Mouse (Mus musculus) MEL (cell line): ENCODE measurements at regions not wholly inside any gene's neighbourhood (a gene's known extent, or its start where the extent isn't known, plus 50 kb on each side); places are given as distances from the start of the nearest gene placed in this dataset.
"Not testable (repeated sequence)": the region's sequence is repeated elsewhere in the genome, so short reads cannot be mapped to it uniquely, and the experiment has no call there.

ENCODE experiments used
- DNase-seq: peaks from one replicate; pipeline ENCODE4 v3.0.0; 2011; ENCODE audit warnings: low read depth, low spot score
- H3K27ac ChIP-seq: 2 replicates; pipeline ENCODE4 v1.5.1; 2012; ENCODE audit warnings: low read depth, mild to moderate bottlenecking, control low read depth, low read length, moderate library complexity; ENCODE audit not compliant: control insufficient read depth
- H3K27me3 ChIP-seq, 2 experiments: fragments of 150-350 bp in 1 of 2; sonication (generic) in 1 of 2; 2 replicates each; pipeline ENCODE4 v1.6.1; 2012; ENCODE audit warnings: low read length in 2 of 2, mild to moderate bottlenecking in 2 of 2, improper control_type of control experiment in 1 of 2, moderate library complexity in 1 of 2; ENCODE audit not compliant: insufficient read depth in 2 of 2, control insufficient read depth in 1 of 2
- H3K36me3 ChIP-seq, 2 experiments: 2 replicates each; pipeline ENCODE4 v1.6.1; 2012 to 2014; ENCODE audit warnings: low read length in 2 of 2, improper control_type of control experiment in 1 of 2, inconsistent platforms in 1 of 2, mild to moderate bottlenecking in 1 of 2; ENCODE audit not compliant: insufficient read depth in 2 of 2, control insufficient read depth in 1 of 2
- H3K4me1 ChIP-seq, 2 experiments: fragments of 150-350 bp in 1 of 2; sonication (generic) in 1 of 2; 2 replicates each; pipeline ENCODE4 v1.6.1; 2012; ENCODE audit warnings: low read length in 2 of 2, improper control_type of control experiment in 1 of 2, mild to moderate bottlenecking in 1 of 2; ENCODE audit not compliant: insufficient read depth in 2 of 2, control insufficient read depth in 1 of 2
- H3K4me3 ChIP-seq, 2 experiments: fragments of 150-350 bp in 1 of 2; sonication (generic) in 1 of 2; 2 replicates each; pipeline ENCODE4 v1.5.1; 2012; ENCODE audit warnings: low read depth in 2 of 2, low read length in 2 of 2, mild to moderate bottlenecking in 2 of 2, moderate library complexity in 2 of 2, control low read depth in 1 of 2, improper control_type of control experiment in 1 of 2; ENCODE audit not compliant: control insufficient read depth in 1 of 2, insufficient read depth in 1 of 2
- H3K79me2 ChIP-seq: 2 replicates; pipeline ENCODE4 v1.6.1; 2012; ENCODE audit warnings: mild to moderate bottlenecking, low read length, moderate library complexity; ENCODE audit not compliant: control insufficient read depth, poor library complexity, insufficient read depth
- H3K9ac ChIP-seq: 2 replicates; pipeline ENCODE4 v1.6.1; 2012; ENCODE audit warnings: low read depth, mild to moderate bottlenecking, control low read depth, low read length, moderate library complexity; ENCODE audit not compliant: control insufficient read depth, poor library complexity, severe bottlenecking
- H3K9me3 ChIP-seq: fragments of 150-350 bp; sonication (generic); replicated peaks from 2 replicates; pipeline ENCODE4 v1.6.1; 2012; ENCODE audit warnings: mild to moderate bottlenecking, low read length, improper control_type of control experiment, moderate library complexity; ENCODE audit not compliant: insufficient read depth
- CHD2 ChIP-seq: IDR thresholded peaks from 2 replicates; pipeline ENCODE4 v1.6.1; 2011; ENCODE audit warnings: low read length, improper control_type of control experiment
- CTCF ChIP-seq, 3 experiments: IDR thresholded peaks in 2 of 3; conservative IDR thresholded peaks in 1 of 3; 2 replicates each; pipeline ENCODE4 v1.5.1; 2011 to 2012; ENCODE audit warnings: low read length in 3 of 3, low read depth in 2 of 3, mild to moderate bottlenecking in 2 of 3, improper control_type of control experiment in 1 of 3, inconsistent platforms in 1 of 3, mixed read lengths in 1 of 3, moderate library complexity in 1 of 3; ENCODE audit not compliant: control insufficient read depth in 1 of 3, insufficient read depth in 1 of 3, poor library complexity in 1 of 3, severe bottlenecking in 1 of 3
- EP300 ChIP-seq, 2 experiments: IDR thresholded peaks; 2 replicates each; pipeline ENCODE4 v1.6.1; 2011; ENCODE audit warnings: improper control_type of control experiment in 2 of 2, low read length in 2 of 2, low read depth in 1 of 2, mild to moderate bottlenecking in 1 of 2
- ETS1 ChIP-seq: IDR thresholded peaks from 2 replicates; pipeline ENCODE4 v1.6.1; 2012; ENCODE audit warnings: low read depth, mild to moderate bottlenecking, inconsistent platforms, low read length, improper control_type of control experiment, moderate library complexity
- HCFC1 ChIP-seq: IDR thresholded peaks from 2 replicates; pipeline ENCODE4 v1.6.1; 2012; ENCODE audit warnings: low read depth, mild to moderate bottlenecking, inconsistent platforms, low read length, improper control_type of control experiment, moderate library complexity
- KAT2A ChIP-seq: conservative IDR thresholded peaks from 2 replicates; pipeline ENCODE4 v1.6.1; 2012; ENCODE audit warnings: low read depth, low read length, improper control_type of control experiment, inconsistent platforms
- MAX ChIP-seq: IDR thresholded peaks from 2 replicates; pipeline ENCODE4 v1.6.1; 2011; ENCODE audit warnings: low read length, improper control_type of control experiment
- MYB ChIP-seq: IDR thresholded peaks from 2 replicates; pipeline ENCODE4 v1.6.1; 2011; ENCODE audit warnings: mild to moderate bottlenecking, low read depth, low read length, improper control_type of control experiment
- MYC ChIP-seq: IDR thresholded peaks from 2 replicates; pipeline ENCODE4 v1.6.1; 2011; ENCODE audit warnings: low read depth, mild to moderate bottlenecking, low read length, improper control_type of control experiment, moderate library complexity
- NRF1 ChIP-seq: IDR thresholded peaks from 2 replicates; pipeline ENCODE4 v1.6.1; 2014; ENCODE audit warnings: low read depth, mild to moderate bottlenecking, inconsistent platforms, low read length, improper control_type of control experiment, moderate library complexity; ENCODE audit not compliant: poor library complexity, insufficient read depth, severe bottlenecking
- POLR2AphosphoS5 ChIP-seq: IDR thresholded peaks from 2 replicates; pipeline ENCODE4 v1.6.1; 2012; ENCODE audit warnings: low read depth, borderline replicate concordance, mild to moderate bottlenecking, inconsistent platforms, low read length, moderate library complexity, mixed read lengths
- SMC3 ChIP-seq: IDR thresholded peaks from 2 replicates; pipeline ENCODE4 v1.6.1; 2011; ENCODE audit warnings: low read depth, low read length, improper control_type of control experiment
- TAL1 ChIP-seq: IDR thresholded peaks from 2 replicates; pipeline ENCODE4 v1.6.1; 2012; ENCODE audit warnings: mild to moderate bottlenecking, inconsistent platforms, low read length, moderate library complexity, mixed read lengths
- TBP ChIP-seq: IDR thresholded peaks from 2 replicates; pipeline ENCODE4 v1.8.0; 2011; ENCODE audit warnings: low read depth, low read length, improper control_type of control experiment
- UBTF ChIP-seq: IDR thresholded peaks from 2 replicates; pipeline ENCODE4 v1.6.1; 2012; ENCODE audit warnings: low read depth, mild to moderate bottlenecking, inconsistent platforms, low read length, improper control_type of control experiment, moderate library complexity, borderline replicate concordance; ENCODE audit not compliant: insufficient read depth
- ZC3H11A ChIP-seq: IDR thresholded peaks from 2 replicates; pipeline ENCODE4 v1.6.1; 2012; ENCODE audit warnings: low read depth, mild to moderate bottlenecking, inconsistent platforms, low read length, improper control_type of control experiment
- ZNF384 ChIP-seq: IDR thresholded peaks from 2 replicates; pipeline ENCODE4 v1.6.1; 2012; ENCODE audit warnings: low read depth, mild to moderate bottlenecking, inconsistent platforms, low read length, improper control_type of control experiment

DNA sequence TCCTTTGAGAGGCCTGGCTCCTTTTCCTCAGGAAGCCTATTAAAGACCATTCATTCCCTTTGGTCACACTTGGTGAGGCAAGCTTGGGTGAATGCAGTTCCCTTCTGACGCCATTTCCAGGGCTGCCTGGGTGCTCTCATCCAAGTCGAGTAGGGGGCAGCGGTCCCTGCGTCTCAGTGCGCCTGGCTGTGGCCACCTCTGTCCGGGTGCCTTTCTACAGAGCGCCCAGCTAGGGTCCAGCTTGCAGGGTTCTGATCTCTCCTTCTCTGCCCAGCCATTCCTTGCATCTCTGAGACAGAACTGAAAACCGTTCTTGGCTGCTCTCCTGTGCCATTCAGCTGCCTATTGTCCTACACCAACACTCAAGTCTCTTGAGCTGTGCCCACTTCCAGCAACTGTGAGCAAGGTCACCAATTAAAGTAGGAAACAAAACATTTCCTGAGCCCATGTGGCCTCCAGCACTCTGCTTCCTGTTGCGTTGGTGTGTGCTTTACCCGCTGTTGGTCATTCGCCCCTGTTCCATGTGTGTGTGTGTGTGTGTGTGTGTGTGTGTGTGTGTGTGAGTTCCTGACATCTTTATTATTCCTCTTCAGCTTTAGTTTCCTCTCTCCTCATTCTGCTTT is 63.7 kb upstream of the Pax1 start:
- Histone ChIP-seq H3K27me3 (no peaks in the 10 kb centered on the region; a peak in 1 of 4 replicates), H3K79me2 (no peaks in the 10 kb centered on the region), H3K4me1 (no peaks in the 10 kb centered on the region), H3K27ac (no peak overlapping the region), H3K4me3 (no peak overlapping the region), H3K9me3 (no peaks in the 10 kb centered on the region), H3K9ac (no peak overlapping the region), H3K36me3 (no peaks in the 10 kb centered on the region)
- TF ChIP-seq POLR2AphosphoS5 (no peak), MYB (no peak), ETS1 (no peak), TAL1 (no peak)
- no peak for DNase-seq

DNA sequence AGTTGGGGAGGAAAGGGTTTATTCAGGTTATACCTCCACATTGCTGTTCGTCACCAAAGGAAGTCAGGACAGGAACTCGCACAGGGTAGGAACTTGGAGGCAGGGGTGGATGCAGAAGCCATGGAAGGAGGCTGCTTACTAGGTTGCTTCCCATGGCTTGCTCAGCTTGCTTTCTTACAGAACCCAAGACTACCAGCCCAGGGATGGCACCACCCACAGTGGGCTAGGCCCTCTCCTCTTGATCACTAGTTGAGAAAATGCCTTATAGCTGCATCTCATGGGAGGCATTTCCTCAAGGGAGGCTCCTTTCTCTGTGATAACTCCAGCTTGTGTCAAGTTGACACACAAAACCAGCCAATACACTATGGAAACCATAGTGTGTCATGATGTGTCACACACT is 66.8 kb upstream of the Pax1 start:
- H3K4me1 ChIP-seq, H3K4me3 ChIP-seq: not testable (repeated sequence)

DNA sequence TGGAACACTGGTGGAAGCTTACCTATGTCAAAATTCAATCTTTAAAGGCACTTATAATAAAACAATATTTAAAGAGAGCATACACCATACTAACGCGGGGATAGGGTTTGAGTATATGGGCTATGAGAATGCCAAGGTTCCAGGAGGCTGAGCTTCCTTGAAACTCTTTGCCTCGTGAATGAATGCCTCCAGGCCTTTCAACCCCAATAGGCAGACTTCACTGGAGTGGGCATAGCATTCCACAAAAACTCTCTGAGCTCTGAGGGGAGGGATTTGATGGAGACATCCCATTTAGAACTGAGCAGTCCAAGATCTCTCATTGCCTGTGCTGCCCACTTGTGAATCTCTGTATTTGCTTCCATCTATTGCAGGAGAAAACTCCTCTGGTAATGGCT is 68.4 kb upstream of the Pax1 start:
- no peak for DNase-seq
- Histone ChIP-seq H3K9ac (no peak overlapping the region), H3K4me3 (no peak overlapping the region), H3K27me3 (no peaks in the 10 kb centered on the region), H3K27ac (no peak overlapping the region), H3K4me1 (no peaks in the 10 kb centered on the region), H3K9me3 (no peaks in the 10 kb centered on the region), H3K36me3 (no peaks in the 10 kb centered on the region), H3K79me2 (no peaks in the 10 kb centered on the region)
- TF ChIP-seq TBP (no peak), ZC3H11A (no peak), EP300 (IDR thresholded peaks at IDR 0.05; ENCODE audit: low read depth in 1 of 2, low read length in 2 of 2) (no peak), MYC (no peak), POLR2AphosphoS5 (no peak), ETS1 (no peak), NRF1 (no peak), HCFC1 (no peak), UBTF (no peak), SMC3 (no peak), KAT2A (no peak), TAL1 (no peak), CHD2 (no peak), ZNF384 (no peak), CTCF (IDR thresholded peaks at IDR 0.05 in 2 of 3, conservative IDR thresholded peaks at IDR 0.05 in 1 of 3; ENCODE audit: control insufficient read depth in 1 of 3, insufficient read depth in 1 of 3, low read depth in 2 of 3, low read length in 3 of 3, poor library complexity in 1 of 3, severe bottlenecking in 1 of 3) (no peak), MAX (no peak)

More for the DNA sequence above, 66.8 kb upstream of the Pax1 start:
- not testable (repeated sequence) for H3K27ac ChIP-seq, DNase-seq, H3K9me3 ChIP-seq, H3K79me2 ChIP-seq, H3K36me3 ChIP-seq, H3K27me3 ChIP-seq, H3K9ac ChIP-seq
